Mouse (Mus musculus): Measurements from ENCODE around the gene Itgae.
A peak's percentile ranks its signal among the peaks of the same experiment; 100 is the strongest.

Gene Itgae

GRCm38 (mm10) chr11:73090283-73090682, at the start of gene Itgae:
Gene Itgae, plus strand, starts transcription at chr11:73090583.
- DNase-seq (ENCODE audit: low read depth), result no peak

GRCm38 (mm10) chr11:73044229-73044755, 46.1 kb upstream of the Itgae start:
- no peak for DNase-seq (ENCODE audit: low read depth)

DNA sequence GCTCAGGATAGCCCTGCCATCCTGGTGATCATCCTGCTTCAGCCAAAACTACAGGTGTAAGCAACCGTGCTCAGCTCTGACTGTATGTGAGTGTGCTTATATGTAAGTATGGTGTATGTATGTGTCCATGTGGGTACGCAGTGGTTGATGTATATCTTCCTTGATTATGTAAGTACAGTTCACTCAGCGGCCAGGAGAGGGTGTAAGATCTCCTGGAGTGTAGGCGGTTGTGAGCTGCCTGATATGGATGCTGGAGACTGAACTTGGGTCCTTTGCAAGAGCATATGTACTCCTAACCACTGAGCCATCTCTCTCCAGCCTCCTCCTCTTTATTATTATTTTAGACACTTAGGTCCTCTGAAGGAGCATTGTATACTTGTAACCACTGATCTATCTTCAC, 45.6 kb upstream of the Itgae start:
- no peak for DNase-seq (ENCODE audit: low read depth)

DNA sequence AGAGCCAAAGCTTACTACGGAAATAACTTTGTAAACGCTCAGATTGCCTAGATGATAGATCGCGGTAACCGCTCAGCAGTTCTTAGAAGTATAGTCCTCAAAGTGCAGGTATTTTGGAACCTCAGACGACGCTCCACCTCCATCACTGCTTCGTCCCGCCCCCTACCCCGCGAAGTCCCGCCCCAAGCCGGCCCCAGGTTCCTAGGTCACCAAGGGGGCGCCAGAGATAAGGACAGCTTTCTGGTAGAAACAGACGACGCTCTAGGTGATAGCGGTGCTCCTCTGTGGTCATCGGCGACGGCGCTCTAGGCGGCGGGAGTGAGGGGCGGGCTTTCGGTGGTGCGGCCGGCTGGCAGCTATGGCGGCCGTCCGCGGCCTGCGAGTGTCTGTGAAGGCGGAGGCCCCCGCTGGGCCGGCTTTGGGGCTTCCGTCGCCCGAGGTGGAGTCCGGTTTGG, 42.8 kb upstream of the Itgae start, which contains the start of gene Ncbp3:
TSS of gene Ncbp3 (plus strand) at position 242 of the 455 bp plus-strand sequence.
- peak; percentile 84 for DNase-seq (ENCODE audit: low read depth)

DNA sequence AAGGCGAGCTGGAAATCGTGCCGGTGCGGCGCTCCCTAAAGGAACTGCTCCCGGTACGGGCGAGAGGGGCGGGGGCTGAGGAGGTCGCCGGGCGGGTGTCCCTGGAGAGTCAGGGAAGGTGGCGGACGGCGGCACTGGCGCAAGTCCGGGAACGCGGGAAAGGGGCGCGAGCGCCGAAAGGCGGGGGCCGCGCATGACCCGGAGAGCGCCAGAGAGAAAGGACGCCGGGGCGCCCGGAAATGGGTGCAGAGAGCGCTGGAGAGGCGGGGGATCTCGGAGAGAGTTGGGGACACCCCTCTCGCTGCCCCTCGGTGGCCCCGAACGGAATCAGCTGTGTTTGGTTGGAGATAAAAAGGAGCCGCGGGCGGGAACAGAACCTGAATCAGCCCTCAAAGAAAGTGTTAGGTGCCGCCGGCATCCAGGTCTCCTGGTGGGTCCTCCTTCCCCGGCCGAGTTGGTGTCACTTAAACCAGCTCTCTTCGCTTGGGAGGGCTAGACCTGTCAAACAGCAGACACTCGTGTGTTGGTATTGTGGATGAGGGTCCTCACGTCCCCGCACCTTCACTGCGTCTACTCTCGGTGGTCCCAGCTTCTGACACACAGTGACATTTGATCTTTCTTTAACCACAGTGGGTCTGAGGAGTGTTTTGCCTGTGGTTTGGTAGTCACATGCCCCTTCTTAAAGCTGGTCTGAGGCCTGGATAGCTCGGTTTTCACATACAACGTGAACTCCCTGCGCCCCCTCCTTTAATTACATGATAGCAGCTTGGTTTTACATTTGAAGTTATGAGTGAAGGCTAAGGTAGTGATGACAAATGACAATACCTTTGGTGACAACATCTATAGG, 42.1 kb upstream of the Itgae start:
- DNase-seq (ENCODE audit: low read depth), result no peak

DNA sequence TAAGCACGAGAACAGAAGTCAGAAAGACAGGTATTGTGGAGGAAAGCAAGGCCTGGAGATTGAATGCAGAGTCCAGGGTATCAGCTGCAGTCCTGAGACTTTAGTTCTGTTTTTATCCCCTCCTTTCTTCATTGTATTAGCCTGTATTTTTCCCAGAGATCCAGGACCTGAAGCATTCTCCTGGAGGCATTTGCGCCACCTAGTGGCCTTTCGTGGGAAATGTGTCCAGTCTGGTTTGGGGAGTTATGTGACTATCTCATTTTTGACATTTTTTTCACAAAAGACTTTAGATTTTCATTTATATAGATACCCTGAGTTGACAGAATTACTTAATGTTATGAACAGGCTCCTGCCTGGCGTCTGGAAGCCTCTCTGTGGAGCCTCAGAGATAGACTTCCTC, 41.0 kb upstream of the Itgae start:
- peak; percentile 68 for DNase-seq (ENCODE audit: low read depth)

DNA sequence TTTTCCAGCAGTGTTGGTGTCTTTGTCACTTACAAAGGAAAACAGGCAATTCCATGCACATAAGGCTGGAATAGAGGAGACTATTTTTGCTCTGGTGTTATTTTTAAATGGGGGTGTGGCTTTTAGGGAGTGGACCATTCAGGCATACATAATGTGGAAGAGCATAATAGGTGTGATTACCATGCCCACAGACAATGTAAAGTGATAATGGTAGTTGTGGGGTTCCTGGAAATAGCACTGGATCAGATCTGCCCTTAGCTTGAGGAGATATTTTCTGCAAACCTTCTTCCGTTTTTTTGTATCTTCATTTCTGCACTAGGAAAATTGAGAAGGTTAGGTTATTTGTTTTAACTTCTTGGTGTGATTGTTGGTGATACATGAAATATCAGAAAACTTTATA, 37.6 kb upstream of the Itgae start:
- DNase-seq (ENCODE audit: low read depth), result no peak

DNA sequence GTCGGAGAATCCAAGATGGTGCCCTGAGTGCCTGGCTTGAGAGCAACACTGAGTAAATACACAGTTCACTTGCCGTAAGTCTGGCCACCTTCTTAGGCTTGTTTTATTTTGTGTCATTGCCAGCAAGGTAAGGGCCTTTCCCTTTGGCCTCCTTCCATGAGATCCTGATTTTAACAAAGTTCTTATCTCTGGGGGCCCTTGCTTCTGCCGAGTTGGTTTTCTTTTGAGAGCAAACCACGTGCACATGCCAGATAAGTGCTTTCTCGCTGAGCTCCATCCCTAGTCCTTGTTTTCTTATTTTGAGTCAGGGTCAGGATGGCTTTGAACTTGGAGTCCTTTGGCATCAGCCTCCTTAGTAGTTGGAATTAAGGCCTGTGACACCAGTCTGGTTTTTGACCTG, 32.7 kb upstream of the Itgae start:
- no peak for DNase-seq (ENCODE audit: low read depth)

- DNase-seq (ENCODE audit: low read depth), result no peak
These were observed 30.8 kb upstream of the Itgae start for GRCm38 (mm10) chr11:73059630-73060029.

DNA sequence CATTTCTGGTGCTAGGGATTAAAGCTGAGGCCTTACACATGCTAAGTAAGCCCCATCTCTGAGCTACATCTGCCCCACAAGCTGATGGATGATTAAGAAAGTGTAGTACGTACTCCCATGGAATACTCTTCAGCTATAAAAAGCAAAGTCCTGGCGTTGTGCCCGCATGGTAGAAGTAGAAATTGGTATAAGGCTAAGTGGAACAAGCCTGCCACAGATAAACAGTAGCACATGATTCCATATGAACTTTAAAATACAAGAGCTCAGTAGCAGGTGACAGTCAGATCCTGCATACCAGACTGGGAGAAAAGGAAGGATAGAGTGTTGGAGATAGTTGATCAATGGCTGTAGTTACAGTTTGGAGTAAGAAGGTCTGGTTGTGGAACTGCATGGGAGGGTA, 29.0 kb upstream of the Itgae start:
- DNase-seq (ENCODE audit: low read depth), result no peak

- no peak for DNase-seq (ENCODE audit: low read depth)
These were observed 18.5 kb upstream of the Itgae start for GRCm38 (mm10) chr11:73071839-73072238.

DNA sequence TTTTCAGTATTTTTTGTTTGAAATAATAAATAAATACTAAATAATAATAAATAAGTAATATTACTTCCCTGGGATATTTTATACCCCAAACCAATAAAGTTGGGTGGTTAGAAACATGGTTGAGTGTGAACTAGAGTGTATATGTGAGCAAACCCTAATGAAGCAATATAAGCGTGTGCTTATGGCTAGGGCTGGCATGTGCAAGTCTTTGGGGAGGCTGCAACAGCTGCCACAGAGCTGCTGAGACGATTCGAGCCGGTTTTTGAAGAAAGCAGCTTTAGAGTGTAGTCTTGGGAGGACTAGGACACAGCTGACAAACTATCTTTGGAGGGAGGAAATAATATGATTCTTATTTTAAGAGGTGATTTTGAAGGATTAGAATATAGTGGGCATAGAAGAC, 14.1 kb upstream of the Itgae start:
- DNase-seq (ENCODE audit: low read depth), result no peak

DNA sequence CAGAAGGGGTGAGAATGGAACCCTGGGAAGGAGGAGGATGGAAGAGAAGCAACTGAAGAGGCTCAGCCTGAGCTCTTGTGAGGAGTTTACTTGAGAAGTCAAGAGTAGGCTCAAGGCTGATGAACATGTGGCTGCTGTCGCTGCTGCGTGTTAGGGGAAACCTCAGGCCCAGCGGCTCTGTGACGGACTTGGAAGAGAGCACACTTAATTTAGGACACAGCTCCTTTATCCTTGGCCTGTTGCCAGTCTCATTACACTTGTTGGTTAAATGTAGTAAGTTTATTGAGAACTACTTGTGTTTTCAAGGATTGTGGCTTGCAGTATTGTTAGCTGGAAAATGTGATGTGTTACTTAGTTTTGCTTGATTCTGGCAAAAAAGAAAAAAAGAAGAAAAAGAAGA, 13.7 kb upstream of the Itgae start:
- DNase-seq (ENCODE audit: low read depth), result no peak

- no peak for DNase-seq (ENCODE audit: low read depth)
These were observed 13.1 kb upstream of the Itgae start for GRCm38 (mm10) chr11:73077211-73077720.

DNA sequence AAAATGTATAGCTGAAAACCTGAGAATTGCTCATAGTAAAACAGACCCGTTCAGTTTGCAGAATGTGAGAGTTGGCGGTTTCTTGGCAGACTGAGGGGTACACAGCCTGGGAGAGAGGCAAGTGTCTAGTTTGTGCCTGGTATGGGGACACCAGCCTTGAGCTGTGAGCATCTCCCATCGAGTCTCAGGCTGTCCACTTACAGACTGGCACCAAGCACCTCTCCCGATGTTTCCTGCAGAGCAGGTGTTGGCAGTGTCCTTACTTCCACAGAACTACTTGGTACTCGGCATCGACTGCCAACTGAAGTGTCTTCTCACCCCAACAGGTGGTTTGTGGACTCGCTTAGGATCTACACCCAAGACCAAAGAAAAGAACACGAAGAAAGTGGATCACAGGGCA, 11.8 kb upstream of the Itgae start:
- DNase-seq (ENCODE audit: low read depth), result no peak

DNA sequence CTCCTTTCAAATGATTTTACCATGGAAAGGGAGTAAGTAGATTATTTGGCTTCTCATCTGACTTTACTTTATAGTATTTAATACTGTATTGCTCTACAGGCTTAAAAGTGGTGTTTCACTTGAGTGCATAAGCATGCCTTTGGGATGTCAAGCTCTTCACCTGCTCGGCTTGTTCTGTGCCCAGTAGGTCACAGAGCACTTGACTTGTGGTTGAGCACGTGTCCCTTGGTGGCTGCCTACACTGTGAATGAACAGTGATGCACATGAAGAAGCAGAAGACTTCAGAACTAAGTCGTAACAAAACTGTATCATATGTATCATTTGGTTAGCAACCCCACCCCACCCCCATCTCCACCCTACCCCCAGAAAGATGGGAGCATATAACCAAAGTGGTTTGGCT, 10.1 kb upstream of the Itgae start:
- no peak for DNase-seq (ENCODE audit: low read depth)

- DNase-seq (ENCODE audit: low read depth), result no peak
These were observed 6.1 kb upstream of the Itgae start for GRCm38 (mm10) chr11:73084303-73084702.

DNA sequence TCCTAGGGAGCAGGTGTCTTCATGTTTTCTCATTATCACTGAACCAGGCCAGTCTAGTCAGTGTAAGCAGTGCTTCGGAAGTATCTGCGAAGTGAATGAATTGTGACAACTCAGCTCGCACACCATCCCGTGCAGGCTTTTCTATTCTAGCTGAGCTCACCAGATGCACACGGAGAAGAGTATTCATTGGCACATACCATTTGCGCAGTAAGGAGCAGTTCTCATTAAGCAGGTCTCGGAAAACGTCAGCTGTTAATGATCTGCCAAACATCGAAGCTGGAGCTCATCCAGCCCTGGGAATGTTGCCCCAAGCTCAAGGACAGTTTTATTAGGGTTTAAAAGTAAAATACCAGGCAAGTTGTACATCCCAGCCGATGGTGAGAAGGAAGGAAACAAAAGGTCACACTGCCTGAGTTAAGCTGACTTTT, 5.6 kb upstream of the Itgae start:
- no peak for DNase-seq (ENCODE audit: low read depth)

GRCm38 (mm10) chr11:73085391-73085790, 5.0 kb upstream of the Itgae start:
- no peak for DNase-seq (ENCODE audit: low read depth)

- DNase-seq (ENCODE audit: low read depth), result no peak
These were observed 2.5 kb upstream of the Itgae start for GRCm38 (mm10) chr11:73087700-73088480.

DNA sequence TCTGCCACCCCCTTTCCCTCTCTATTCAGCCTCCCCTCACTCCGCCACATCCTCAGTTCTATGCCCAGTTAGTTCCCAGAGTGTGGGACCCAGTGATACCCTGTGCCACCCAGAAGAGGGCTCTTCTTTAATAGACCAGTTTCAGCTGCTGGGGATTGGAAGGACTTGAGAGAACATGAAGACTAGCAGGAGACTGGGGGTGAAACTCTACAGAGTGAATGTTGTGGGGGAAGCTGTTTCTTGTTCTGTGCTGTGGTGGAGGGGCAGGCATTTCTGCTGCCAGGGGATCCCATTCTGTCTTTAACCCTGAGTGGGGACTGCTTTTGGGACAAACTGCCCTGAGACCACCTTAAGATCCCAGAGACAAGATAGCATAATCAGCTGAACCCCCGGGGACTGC, 443 bp downstream of the Itgae start:
- no peak for DNase-seq (ENCODE audit: low read depth)

DNA sequence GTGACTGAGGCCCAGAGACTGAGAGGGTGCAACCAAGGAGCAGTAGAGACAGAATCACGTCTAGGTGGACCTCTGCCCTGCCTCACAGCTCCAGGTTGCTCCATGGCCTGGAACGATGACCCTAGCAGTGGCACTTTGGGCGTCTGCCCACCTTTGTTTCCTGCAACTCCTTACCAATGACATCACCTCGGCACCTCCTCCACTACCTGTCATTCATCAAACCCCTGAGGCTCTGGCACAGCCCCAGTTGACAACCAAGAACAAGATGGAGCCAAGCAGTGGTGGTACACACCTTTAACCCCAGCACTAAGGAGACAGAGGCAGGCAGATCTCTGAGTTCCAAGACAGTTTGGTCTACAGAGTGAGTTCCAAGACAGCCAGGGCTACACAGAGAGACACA, 1.7 kb downstream of the Itgae start:
- DNase-seq (ENCODE audit: low read depth), result no peak

DNA sequence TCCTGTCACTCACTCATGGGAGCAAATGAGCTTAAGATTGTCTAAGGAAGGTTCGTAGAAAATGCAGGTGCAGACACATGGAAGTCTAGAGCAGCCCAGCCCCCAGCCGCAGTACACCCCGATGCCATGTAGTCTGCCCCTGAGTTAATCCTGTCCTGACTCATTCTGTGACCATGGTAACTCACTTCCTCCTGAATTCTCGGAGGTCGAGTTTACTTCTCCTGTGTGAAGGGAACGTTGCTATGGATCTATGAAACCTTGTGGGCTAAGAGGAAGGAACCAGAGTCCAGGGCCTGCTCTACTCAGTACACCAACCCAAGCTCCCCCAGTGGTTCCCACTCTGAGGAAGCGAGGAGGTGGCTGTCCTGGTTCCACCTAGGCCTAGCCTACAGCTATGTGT, 2.5 kb downstream of the Itgae start:
- no peak for DNase-seq (ENCODE audit: low read depth)
